Mouse (Mus musculus): ENCODE results near the gene Pole. TPM values are rescaled to one million over a fixed set of nuclear protein-coding genes. Genes with fewer than 3 reads are reported as not detected.
A peak's percentile ranks its signal among the peaks of the same experiment; 100 is the strongest.

The Pole gene
- total RNA-seq, 2 experiments from 2014 or later: 2.5 TPM

DNA sequence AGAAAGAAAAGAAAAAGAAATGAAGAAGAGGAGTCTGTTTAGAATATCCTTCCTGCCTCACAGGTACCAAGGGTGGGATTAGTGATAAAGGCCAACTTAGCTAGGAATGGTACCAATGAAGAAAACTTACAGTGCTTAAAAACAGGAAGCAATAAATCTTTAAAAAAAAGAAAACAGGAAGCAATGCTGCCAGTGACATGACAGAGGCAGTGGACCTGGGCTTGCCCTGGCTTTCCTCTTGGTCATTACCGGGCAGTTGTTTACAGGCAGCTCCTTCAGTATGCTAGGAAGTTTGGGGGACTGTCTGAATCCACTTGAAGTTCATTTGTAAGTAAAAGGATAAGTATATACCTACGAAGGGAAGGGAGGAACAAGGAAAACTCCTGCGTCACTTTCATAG lies 44.4 kb downstream of the Pole start:
- intact Hi-C loops (cut with DNase I; ENCODE audit: low total_unique reads): no loop called here
- no peak for DNase-seq

GRCm38 (mm10) chr5:110338792-110339191 lies 52.7 kb downstream of the Pole start:
- intact Hi-C loops (cut with DNase I; ENCODE audit: low total_unique reads): no loop called here
- peak; percentile 25 for DNase-seq

GRCm38 (mm10) chr5:110342648-110343284 lies 56.7 kb downstream of the Pole start, which contains the start of gene P2rx2:
Gene P2rx2 (minus strand): TSS chr5:110343212.
- intact Hi-C loops (cut with DNase I; ENCODE audit: low total_unique reads): no loop called here
- peak; percentile 38 for DNase-seq

DNA sequence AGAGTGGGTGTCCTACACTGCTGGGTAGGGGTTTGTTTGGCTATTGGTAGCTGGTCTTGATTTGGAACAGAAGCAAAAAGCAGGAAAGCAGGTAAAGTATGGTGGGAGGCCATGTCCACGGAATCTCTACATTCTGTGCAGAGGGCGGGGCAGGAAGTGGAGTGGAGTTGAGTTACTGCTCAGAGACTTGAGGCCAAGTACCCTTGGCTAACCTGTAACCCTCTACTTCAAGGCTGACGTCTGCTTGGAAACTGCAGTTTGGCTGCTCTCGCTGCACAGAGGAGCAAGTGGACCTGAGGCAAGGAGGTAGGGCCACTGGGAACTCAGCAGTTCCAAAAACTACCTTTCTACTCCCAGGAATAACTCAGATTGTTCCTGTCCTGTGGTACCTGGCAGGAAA lies 58.4 kb downstream of the Pole start, which contains the start of gene Lrcol1:
Gene Lrcol1 (plus strand): TSS at position 207 of the 400 bp plus-strand sequence.
- intact Hi-C loops (cut with DNase I; ENCODE audit: low total_unique reads): no loop called here
- DNase-seq: no peak

DNA sequence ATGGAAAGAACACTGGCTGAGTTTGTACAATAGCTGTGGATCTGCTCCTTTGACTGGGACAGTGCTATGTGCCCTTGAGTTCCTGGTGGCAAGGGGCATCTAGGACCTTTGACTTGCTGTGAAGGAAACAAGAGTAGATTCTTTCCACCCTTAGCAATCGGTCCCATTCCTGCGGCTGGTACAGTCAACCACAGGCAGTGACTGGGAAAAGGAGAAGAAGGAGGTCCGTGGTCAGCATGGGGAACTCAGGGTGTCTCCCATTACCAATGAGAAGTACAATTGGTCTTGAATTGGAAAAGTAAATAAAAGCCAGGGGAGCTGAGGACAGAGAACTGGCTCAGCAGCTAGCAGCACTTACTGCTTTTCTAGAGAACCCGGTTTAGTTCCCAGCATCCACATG lies 59.4 kb downstream of the Pole start:
- DNase-seq: no peak
- intact Hi-C loops (cut with DNase I; ENCODE audit: low total_unique reads): no loop called here

DNA sequence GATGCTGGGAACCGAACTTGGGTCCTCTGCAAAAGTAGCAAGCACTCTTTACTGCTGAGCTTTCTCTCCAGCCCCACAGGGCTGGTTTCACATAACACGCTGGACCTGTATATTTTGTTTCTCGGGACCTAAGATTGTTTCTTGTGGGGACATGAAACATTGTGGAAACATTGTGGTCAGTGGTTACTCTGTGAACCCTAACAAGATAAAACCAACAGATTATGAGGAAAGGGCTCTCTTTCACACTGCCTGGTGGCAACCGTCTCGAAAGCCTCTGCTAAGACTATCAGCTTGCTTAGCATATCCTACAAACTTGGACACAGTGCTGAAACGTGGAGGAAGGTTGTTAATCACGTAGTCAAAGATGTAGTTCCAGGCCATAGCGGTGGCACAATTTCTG lies 60.9 kb downstream of the Pole start:
- intact Hi-C loops (cut with DNase I; ENCODE audit: low total_unique reads): no loop called here
- DNase-seq: no peak

DNA sequence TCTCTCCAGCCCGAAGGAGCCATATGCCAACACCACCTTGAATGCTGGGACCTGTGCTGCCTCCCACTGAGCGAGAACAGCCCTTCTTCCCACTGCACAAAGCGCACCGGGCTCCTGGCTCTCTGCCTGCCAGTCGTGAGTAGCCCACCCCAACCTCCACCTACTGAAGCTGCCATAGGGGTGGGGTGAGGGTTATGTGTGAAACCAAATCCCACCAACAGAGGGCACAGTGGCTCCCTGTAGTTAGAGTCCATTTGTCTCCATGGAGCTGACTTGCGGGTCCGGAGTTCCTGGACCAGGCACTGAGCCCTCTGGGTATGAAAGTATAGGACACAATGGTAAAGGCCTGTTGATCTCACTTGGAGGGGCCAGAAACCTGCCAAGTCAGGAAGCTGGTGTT lies 68.6 kb downstream of the Pole start:
- no peak for DNase-seq
- intact Hi-C loops (cut with DNase I; ENCODE audit: low total_unique reads): loop anchor here (5.0 kb wide), 2 partner anchors 78 to 283 kb away; no protein-coding TSS in a partner anchor

DNA sequence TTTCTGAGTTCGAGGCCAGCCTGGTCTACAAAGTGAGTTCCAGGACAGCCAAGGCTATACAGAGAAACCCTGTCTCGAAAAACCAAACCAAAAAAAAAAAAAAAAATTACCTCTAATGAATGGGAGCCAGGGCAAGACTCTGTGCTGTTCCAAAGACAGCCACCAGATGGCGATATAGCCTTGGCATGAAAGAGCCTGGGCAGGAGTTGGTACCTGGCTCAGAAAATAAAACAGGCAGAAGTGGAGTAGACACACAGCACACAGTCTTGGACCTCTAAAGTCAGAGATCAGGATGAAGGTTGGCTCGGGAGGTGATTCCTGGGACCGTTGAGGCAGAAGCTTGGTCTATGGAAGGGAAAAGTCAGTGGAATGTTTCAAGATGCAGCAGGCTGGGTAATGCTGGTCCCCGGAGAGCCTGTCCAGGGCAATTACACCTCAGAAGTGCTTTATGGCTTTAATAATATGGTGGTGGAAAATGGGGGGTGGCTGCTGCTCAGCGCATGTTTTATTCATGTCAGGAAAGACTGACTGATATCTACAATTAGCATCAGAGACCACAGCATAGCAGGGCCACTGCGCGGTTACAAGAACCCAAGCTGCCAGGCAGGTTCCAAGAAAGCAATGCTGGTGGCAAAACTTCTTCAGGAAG lies 71.5 kb downstream of the Pole start:
- intact Hi-C loops (cut with DNase I; ENCODE audit: low total_unique reads): loop anchor here (5.0 kb wide), 2 partner anchors 75 to 280 kb away; no protein-coding TSS in a partner anchor
- DNase-seq: peak; percentile 66

DNA sequence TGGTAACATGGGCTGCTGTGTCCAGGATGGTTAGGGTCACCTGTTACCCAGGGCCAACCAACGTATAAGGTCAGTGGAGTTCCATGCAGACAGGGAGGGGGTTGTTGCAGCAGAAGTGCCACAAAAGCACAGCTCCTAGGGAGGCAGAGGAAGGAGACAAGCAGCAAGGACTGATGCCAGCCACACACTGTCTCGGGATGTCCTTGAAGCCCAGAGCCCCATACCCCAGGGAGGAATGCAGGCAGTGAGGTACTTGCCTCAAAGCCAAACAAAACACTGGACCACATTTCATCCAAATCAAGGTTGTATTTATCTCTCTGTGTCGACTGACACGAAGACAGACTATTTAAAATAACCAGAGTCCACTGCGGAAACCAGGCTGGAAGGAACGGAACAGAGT lies 75.4 kb downstream of the Pole start:
- intact Hi-C loops (cut with DNase I; ENCODE audit: low total_unique reads): no loop called here

DNA sequence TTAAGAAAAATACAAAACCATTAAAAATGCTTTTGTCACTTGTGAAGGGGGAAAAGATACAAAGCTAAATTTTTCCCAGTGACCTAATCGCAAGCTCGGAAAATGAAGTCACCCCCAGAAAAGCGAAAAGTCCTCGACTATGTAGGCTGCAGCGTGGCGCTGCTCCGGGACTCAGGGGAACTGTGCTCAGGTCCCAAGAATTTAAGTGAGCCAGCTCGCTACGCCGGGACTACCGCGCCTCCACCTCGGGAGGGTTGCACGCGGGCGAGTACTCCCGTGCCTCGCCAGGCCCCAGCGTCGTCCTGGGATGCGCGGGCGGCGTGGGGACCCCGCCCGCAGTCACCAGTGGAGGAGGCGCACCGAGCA lies 76.7 kb downstream of the Pole start:
- intact Hi-C loops (cut with DNase I; ENCODE audit: low total_unique reads): no loop called here
- DNase-seq: no peak

More for the DNA sequence above, 75.4 kb downstream of the Pole start:
- no peak for DNase-seq

DNA sequence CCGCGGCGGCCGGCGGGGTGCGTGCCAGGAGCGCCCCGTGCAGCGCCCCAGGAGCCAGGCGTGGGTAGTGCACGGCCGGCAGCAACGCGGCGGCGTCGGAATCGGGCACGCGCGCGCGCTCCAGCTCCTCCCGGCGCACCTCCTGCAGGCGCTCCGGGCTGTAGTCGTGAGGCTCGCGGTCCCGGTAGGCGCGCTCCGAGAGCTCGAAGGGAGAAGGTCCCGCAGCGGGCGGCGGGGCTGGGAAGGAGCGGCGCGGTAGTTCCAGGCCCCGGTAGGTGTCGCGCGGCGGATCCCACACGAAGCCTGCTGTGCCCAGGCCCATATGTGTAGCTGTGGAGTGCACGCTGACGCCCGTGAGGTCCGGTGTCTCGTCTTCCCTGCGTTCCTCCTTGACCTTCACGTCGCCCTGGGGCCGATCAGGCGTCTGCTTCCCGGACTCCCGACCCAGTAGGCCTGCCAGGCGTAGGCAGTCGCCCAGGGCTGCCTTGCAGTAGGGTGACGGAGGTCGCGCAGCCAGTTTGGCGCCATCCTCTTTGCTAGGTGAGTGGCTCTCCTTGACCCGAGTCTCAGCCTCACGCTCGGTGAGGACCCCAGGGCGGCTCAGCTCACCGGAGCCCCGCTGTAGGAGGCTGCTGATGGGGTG lies 77.2 kb downstream of the Pole start:
- intact Hi-C loops (cut with DNase I; ENCODE audit: low total_unique reads): no loop called here
- peak; percentile 86 for DNase-seq

- intact Hi-C loops (cut with DNase I; ENCODE audit: low total_unique reads): no loop called here
- no peak for DNase-seq
Measured at GRCm38 (mm10) chr5:110363822-110364545, 77.9 kb downstream of the Pole start.

GRCm38 (mm10) chr5:110376802-110377433 lies 90.8 kb downstream of the Pole start:
- intact Hi-C loops (cut with DNase I; ENCODE audit: low total_unique reads): loop anchor here (2.0 kb wide), 1 partner anchor 52 kb away; no protein-coding TSS in a partner anchor

GRCm38 (mm10) chr5:110378181-110378583 lies 92.1 kb downstream of the Pole start:
- no peak for DNase-seq
- intact Hi-C loops (cut with DNase I; ENCODE audit: low total_unique reads): no loop called here

More at GRCm38 (mm10) chr5:110376802-110377433, 90.8 kb downstream of the Pole start:
- peak; percentile 73 for DNase-seq

DNA sequence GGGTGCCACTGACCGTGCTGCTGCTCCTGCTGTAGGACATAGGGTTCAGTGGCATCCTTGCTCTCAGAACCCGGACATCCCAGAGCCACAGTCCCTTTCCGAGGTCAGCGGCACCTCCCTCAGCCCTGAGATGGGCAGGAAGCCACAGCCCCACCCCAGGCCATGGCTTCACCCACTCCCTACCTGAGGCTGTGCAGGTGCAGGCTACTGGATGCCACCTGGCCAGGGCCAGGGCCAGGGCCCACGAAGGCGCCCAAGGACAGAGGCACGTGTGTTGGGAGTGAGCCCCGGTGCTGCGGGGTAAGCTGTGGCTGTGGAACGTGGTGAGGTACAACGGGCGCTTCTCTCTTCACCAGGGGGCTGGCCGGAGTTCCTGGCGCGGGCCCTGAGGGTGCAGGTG lies 93.0 kb downstream of the Pole start:
- no peak for DNase-seq
- intact Hi-C loops (cut with DNase I; ENCODE audit: low total_unique reads): no loop called here

DNA sequence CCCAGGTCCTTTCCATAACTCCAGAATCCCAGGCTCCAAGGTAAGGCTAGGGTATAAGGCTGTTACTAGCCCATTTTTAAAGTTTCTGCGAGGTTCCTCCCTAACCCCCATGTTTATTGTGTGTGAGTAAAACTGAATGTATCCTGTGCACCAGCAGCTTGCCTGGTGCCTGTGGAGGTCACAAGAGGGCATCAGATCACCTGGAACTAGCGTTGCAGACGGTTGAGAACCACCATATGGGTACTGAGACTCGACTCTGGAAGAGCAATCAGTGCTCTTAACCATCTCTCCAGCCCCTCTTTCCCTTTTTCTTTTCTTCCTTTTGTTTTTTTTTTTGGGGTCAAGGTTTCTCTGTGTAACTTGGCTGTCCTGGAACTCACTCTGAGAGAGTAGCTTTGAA lies 93.7 kb downstream of the Pole start:
- no peak for DNase-seq
- intact Hi-C loops (cut with DNase I; ENCODE audit: low total_unique reads): no loop called here

DNA sequence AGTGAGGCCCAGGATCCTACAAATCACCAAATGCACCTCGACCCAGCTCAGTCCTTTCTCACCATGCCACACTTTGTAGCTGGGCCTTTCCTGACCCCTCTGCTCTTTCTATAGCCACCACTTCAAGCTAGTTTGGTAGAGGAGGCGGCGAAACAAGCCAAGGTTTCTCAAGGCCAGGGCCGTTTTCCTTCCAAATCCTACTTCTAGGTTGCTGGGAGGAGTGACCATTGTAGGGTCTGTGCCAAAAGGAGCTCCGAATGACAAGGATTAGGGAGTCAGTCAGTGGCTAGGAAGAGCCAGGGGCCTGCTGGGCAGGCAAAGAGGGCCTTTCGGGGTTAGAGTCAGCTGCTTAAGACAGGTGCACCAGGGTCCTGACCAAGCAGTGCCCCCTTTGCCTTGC lies 98.4 kb downstream of the Pole start:
- DNase-seq: no peak
- intact Hi-C loops (cut with DNase I; ENCODE audit: low total_unique reads): no loop called here

- intact Hi-C loops (cut with DNase I; ENCODE audit: low total_unique reads): no loop called here
- DNase-seq: no peak
Measured at GRCm38 (mm10) chr5:110385263-110385662, 99.2 kb downstream of the Pole start.

All from gastrocnemius, postnatal 14 days (tissue).